Mouse (Mus musculus) heart, embryonic 16.5 days (tissue): ENCODE data around the gene Agbl2. TPM values are rescaled to one million over a fixed set of nuclear protein-coding genes. Genes with fewer than 3 reads are reported as not detected.

Source experiments
- ATAC-seq: fragments of 200-750 bp; cut with Nextera tagmentation; replicated peaks from 2 replicates; pipeline ENCODE4 v1.8.0; 2017; ENCODE audit warnings: moderate number of reproducible peaks; ENCODE audit not compliant: insufficient read depth, low FRiP score; ENCODE audit errors: extremely low read depth
- H3K27ac ChIP-seq: fragments of 300-500 bp; sonication (generic); 2 replicates; pipeline ENCODE4 v1.5.1; 2014; ENCODE audit warnings: mild to moderate bottlenecking, low read length, control low read depth, moderate library complexity
- H3K27me3 ChIP-seq: fragments of 300-500 bp; sonication (generic); 2 replicates; pipeline ENCODE4 v1.6.1; 2014; ENCODE audit warnings: low read length, mixed read lengths; ENCODE audit not compliant: control insufficient read depth, insufficient read depth
- H3K36me3 ChIP-seq: fragments of 300-500 bp; sonication (generic); 2 replicates; pipeline ENCODE4 v1.6.1; 2014; ENCODE audit not compliant: control insufficient read depth, insufficient read depth
- H3K4me1 ChIP-seq: fragments of 300-500 bp; sonication (generic); 2 replicates; pipeline ENCODE4 v1.6.1; 2014; ENCODE audit warnings: low read length, mixed read lengths; ENCODE audit not compliant: control insufficient read depth, insufficient read depth
- H3K4me2 ChIP-seq: fragments of 300-500 bp; sonication (generic); 2 replicates; pipeline ENCODE4 v1.6.1; 2014; ENCODE audit warnings: low read depth, mild to moderate bottlenecking, control low read depth, low read length
- H3K4me3 ChIP-seq: fragments of 300-500 bp; sonication (generic); 2 replicates; pipeline ENCODE4 v1.5.1; 2014; ENCODE audit warnings: mild to moderate bottlenecking, control low read depth, low read length
- H3K9ac ChIP-seq: fragments of 300-500 bp; sonication (generic); 2 replicates; pipeline ENCODE4 v1.6.1; 2014; ENCODE audit warnings: low read length, control low read depth
- H3K9me3 ChIP-seq: fragments of 300-500 bp; sonication (generic); replicated peaks from 2 replicates; pipeline ENCODE4 v1.6.1; 2016; ENCODE audit warnings: low read length; ENCODE audit not compliant: control insufficient read depth
- WGBS: fragments of 180-500 bp; shearing (Covaris S2); extraction: QIAGEN DNeasy Blood & Tissue Kit; methylation state at CpG from one replicate; pipeline ENCODE4 v1.1.7; 2014; 5-methylcytosine and 5-hydroxymethylcytosine counted together
- polyA plus RNA-seq: library from polyadenylated mRNA; unstranded; fragments of >200 nt; fragmentation: Nextera tagmentation; extraction: Ambion mirVana; gene quantifications from 2 replicates; pipeline ENCODE4 v1.2.1, GENCODE M21; 2015

Agbl2 gene
- polyA plus RNA-seq, 1 experiment from 2014 or later: 1.9 TPM

GRCm38 (mm10) chr2:90871180-90871961 lies 88.8 kb downstream of the Agbl2 start:
- no peak overlapping the region for H3K9ac ChIP-seq
- H3K9me3 ChIP-seq: no peaks in the 10 kb centered on the region
- peaks cover 23% of the 10 kb centered on the region for H3K4me1 ChIP-seq
- no peak overlapping the region for H3K4me2 ChIP-seq
- H3K27me3 ChIP-seq: no peaks in the 10 kb centered on the region
- no peak for ATAC-seq
- H3K4me3 ChIP-seq: no peak overlapping the region
- peaks cover 3% of the 10 kb centered on the region; the same call in 1 of the 2 replicates for H3K36me3 ChIP-seq
- WGBS: 50% methylated on average over 8 of the region's 8 CpGs
- peak overlapping the region; percentile 95 for H3K27ac ChIP-seq

- no peaks in the 10 kb centered on the region for H3K9me3 ChIP-seq
- WGBS: 80% methylated on average over 1 of the region's 1 CpGs
- no peaks in the 10 kb centered on the region for H3K36me3 ChIP-seq
- no peak overlapping the region for H3K4me2 ChIP-seq
- peaks cover 26% of the 10 kb centered on the region for H3K4me1 ChIP-seq
- H3K4me3 ChIP-seq: no peak overlapping the region
- no peak overlapping the region for H3K27ac ChIP-seq
- no peak overlapping the region for H3K9ac ChIP-seq
- no peak for ATAC-seq
- no peaks in the 10 kb centered on the region for H3K27me3 ChIP-seq
Observed at GRCm38 (mm10) chr2:90874025-90874424, 91.5 kb downstream of the Agbl2 start.

GRCm38 (mm10) chr2:90875239-90875638 lies 92.7 kb downstream of the Agbl2 start:
- Histone ChIP-seq H3K27ac (no peak overlapping the region), H3K36me3 (no peaks in the 10 kb centered on the region), H3K27me3 (no peaks in the 10 kb centered on the region), H3K9me3 (no peaks in the 10 kb centered on the region), H3K9ac (no peak overlapping the region), H3K4me2 (no peak overlapping the region), H3K4me3 (no peak overlapping the region), H3K4me1 (peaks cover 27% of the 10 kb centered on the region)
- ATAC-seq: no peak
- 42% methylated on average over 2 of the region's 2 CpGs for WGBS

- Histone ChIP-seq H3K9ac (no peak overlapping the region), H3K27ac (no peak overlapping the region), H3K9me3 (no peaks in the 10 kb centered on the region), H3K4me3 (no peak overlapping the region), H3K36me3 (no peaks in the 10 kb centered on the region), H3K27me3 (no peaks in the 10 kb centered on the region), H3K4me2 (no peak overlapping the region), H3K4me1 (peaks cover 12% of the 10 kb centered on the region; the same call in 1 of the 2 replicates)
- 50% methylated on average over 4 of the region's 5 CpGs for WGBS
- ATAC-seq: no peak
Observed at GRCm38 (mm10) chr2:90877584-90878259, 95.2 kb downstream of the Agbl2 start.

GRCm38 (mm10) chr2:90879419-90879818 lies 96.9 kb downstream of the Agbl2 start:
- no peak overlapping the region for H3K4me3 ChIP-seq
- H3K9ac ChIP-seq: no peak overlapping the region
- ATAC-seq: no peak
- no peaks in the 10 kb centered on the region for H3K36me3 ChIP-seq
- H3K4me2 ChIP-seq: no peak overlapping the region
- peaks cover 12% of the 10 kb centered on the region; the same call in 1 of the 2 replicates for H3K4me1 ChIP-seq
- H3K9me3 ChIP-seq: no peaks in the 10 kb centered on the region
- H3K27ac ChIP-seq: no peak overlapping the region
- no peaks in the 10 kb centered on the region for H3K27me3 ChIP-seq

- H3K9me3 ChIP-seq: no peaks in the 10 kb centered on the region
- H3K36me3 ChIP-seq: no peaks in the 10 kb centered on the region
- H3K27ac ChIP-seq: no peak overlapping the region
- ATAC-seq: no peak
- no peak overlapping the region for H3K9ac ChIP-seq
- WGBS: 41% methylated on average over 6 of the region's 6 CpGs
- H3K4me1 ChIP-seq: peaks cover 12% of the 10 kb centered on the region; the same call in 1 of the 2 replicates
- H3K4me3 ChIP-seq: no peak overlapping the region
- H3K27me3 ChIP-seq: no peaks in the 10 kb centered on the region
- H3K4me2 ChIP-seq: no peak overlapping the region
Observed at GRCm38 (mm10) chr2:90880144-90880785, 97.7 kb downstream of the Agbl2 start.

- no peaks in the 10 kb centered on the region for H3K9me3 ChIP-seq
- no peak overlapping the region for H3K4me2 ChIP-seq
- no peak overlapping the region for H3K4me3 ChIP-seq
- H3K9ac ChIP-seq: no peak overlapping the region
- peaks cover 6% of the 10 kb centered on the region; the same call in 1 of the 2 replicates for H3K27me3 ChIP-seq
- peaks cover 19% of the 10 kb centered on the region for H3K4me1 ChIP-seq
- no peak overlapping the region for H3K27ac ChIP-seq
- WGBS: 85% methylated on average over 2 of the region's 2 CpGs
- H3K36me3 ChIP-seq: no peaks in the 10 kb centered on the region
- no peak for ATAC-seq
Observed at GRCm38 (mm10) chr2:90881824-90882223, 99.3 kb downstream of the Agbl2 start.
